Mouse (Mus musculus): Measurements from ENCODE around the gene Hspe1.
"Not testable (repeated sequence)": the region's sequence is repeated elsewhere in the genome, so short reads cannot be mapped to it uniquely, and the experiment has no call there.

Gene Hspe1

DNA sequence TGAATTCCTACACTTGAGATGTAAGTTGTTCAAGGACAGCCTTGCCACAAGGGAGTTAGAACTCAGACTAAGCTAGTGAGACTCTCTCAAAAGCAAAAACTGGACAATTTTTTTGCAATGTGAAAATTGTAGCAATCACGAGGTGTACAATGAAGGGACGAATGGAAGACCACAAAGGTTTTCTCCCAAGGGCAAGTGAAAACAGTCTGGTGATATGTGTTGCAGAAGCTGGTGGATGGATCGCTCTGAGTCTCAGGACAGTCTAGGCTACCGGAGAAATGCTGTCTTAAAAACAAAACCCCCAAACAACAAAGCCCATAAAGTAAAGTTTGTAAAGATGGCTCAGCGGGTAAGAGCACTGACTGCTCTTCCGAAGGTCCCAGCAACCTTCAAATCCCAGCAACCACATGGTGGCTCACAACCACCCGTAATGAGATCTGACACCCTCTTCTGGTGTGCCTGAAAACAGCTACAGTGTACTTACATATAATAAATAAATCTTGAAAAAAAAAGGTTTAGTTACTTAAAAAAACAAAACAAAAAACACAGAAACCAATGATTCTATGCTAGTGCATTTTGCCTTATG lies 2.1 kb upstream of the Hspe1 start:
- no peak for DNase-seq (ENCODE audit: low spot score)

DNA sequence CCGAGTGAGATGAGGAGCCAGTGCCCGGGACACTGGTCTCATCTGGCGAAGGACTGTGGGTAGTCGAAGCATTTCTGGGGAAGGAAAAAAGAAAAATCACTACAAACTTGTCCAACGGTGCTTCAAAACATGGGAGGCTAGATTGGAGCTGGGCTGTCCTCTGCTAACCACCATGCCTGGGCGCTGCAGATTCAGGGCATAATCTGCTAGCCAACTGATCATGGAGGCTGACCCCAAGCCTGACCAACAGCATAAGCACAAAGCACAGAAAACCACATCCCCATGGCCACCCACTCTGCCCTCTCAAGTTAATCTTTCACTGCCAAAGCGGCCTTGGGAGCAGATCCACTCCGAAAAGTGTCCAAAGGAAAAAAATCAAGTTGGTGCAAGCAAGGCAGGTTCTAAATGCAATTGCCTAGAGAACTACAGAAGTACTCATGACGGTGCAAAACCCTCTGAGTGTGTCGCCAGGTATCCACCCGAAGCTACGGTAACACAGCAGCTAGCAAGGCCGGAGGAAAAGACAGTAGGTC lies 998 bp upstream of the Hspe1 start:
- no peak for DNase-seq (ENCODE audit: low spot score)

DNA sequence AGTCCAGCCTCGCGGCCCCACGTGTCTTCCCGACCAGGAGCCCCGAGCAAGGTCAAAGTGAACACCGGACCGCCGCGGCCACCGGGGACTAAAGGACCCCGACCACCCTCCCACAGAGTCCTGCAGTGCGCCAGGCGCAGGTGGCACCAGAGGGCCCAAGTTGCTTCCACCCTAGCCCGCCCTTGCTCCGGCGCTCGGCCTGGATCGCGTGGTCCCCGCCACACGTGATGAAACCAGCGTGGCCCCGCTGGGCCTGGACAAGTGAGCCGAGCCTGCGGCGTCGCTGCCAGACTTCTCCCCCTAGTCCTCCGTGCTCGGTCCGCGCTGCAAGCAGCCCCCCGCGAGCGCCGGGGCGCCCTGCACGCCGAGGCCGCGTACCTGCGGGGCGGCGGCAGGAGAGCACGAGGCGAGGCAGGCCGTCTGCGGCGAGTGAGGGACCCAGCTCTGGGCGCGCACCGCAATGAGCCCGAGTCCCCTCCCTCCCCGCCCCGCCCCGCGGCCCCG lies 479 bp upstream of the Hspe1 start:
- DNase-seq (ENCODE audit: low spot score), result peak; percentile 35

GRCm38 (mm10) chr1:55088611-55089497 lies 922 bp downstream of the Hspe1 start:
- no peak for DNase-seq (ENCODE audit: low spot score)

DNA sequence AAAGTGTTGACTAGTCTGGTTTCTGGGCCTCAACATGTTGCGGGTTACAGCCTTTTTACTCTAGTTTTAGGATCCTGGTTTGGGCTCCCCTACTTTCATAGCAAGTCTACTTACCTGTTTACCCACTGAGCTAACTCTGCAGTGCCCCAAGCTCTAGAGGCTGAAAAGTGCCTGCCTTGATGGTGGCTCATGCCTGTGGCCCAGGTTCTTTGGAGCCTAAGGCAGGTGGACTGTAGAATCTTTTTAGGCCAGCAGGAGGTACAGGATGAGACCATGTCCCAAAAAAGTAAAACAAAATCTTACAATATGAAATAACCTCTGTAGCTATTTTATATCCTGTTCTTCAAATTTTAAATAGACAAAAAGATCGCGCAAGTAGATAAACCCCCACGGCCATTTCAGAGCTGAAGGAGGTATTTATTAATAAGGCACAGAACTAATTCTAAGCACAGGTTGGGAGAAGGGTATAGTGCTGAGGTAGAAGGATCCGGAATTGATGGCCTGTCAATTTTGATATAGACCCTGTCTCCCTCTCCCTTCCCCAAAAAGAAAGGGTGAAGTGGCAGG lies 1.6 kb downstream of the Hspe1 start:
- no peak for DNase-seq (ENCODE audit: low spot score)

DNA sequence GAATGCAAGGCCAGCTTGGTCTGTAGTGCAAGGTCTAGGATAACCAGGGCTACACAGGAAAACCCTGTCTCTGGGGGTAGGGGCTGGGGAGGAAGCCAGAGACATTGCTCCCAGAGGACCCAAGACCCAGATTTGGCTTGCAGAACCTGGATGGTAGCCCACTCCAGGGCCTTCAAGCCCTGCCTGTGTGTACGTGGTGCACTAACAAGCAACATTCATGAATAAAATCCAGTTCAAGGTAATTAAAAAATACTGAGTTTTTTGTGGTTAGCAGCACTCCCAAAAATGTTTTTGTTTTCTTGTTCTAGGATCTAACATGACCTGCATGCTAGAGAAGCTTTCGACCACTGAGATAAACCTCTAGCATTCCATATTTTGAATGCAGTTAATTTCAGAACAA lies 4.1 kb downstream of the Hspe1 start:
- no peak for DNase-seq (ENCODE audit: low spot score)

DNA sequence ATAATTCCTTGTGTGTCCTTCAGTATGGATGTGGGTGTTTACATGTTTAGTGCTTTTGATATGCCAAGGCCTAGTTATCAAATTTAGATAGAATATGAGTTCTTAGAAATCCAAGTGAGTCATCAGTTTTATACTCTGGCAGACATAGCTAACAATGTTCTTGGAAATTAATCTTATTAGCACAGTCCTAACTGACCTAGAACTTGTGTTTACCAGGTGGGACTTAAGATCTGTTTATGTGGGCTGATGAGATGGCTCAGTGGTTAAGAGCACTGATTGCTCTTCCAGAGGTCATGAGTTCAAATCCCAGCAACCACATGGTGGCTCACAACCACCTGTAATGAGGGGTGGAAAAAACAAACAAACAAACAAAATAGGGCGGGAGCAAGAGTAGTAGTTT lies 4.5 kb downstream of the Hspe1 start:
- no peak for DNase-seq (ENCODE audit: low spot score)

DNA sequence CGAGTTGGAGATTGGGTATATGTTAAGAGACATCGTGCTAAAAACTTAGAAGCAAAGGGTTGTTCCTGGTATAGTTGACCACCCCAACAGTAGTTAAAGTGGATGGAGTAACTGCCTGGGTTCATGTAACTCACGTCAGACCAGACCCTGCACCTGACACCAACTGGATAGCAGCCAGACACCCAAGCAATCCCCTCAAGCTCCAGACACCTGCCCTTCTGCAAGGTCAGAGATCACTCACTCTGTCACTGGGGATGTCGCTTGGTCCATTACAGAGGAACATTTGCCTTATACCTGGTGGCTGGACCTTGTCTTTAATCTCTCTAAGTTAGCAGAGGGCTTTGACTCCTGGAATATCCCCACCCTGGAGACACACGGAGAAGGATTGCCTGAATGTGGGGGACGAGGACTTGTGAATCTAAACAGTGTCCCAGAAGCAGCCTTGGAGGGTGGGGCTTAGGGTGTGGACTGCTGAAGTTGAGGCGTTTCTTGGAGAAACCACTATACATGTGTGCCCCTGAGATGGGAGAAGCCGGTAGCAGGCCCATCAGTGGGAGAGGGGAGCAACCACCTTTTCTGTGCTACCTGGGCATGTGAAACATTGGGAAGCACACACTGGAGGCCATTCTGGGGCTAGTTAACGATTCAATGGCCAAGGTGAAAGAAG lies 19.1 kb downstream of the Hspe1 start:
- DNase-seq (ENCODE audit: low spot score), result no peak

DNA sequence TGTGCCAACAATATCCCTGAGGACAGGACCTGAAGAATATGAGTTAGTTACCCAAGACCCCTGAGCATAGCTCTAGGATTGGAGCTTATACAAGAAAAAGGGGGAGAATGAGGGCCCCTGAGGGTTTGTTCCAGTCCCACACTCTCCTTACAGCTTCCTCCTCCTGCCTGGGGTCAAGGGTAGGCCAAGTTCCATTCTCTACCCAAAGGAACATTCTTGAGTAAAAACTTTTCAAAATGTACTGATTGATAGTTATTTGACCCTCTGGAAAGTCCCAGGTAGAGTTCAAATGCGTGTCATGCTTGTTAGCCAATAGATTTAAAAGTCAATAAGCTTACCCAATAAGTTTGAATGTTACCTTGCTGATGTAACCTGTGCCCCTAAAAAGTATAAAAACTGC lies 19.7 kb downstream of the Hspe1 start:
- no peak for DNase-seq (ENCODE audit: low spot score)

GRCm38 (mm10) chr1:55108473-55108872 lies 20.5 kb downstream of the Hspe1 start:
- DNase-seq (ENCODE audit: low spot score), result no peak

GRCm38 (mm10) chr1:55109066-55109766 lies 21.3 kb downstream of the Hspe1 start:
- DNase-seq (ENCODE audit: low spot score), result no peak

GRCm38 (mm10) chr1:55123046-55123445 lies 35.1 kb downstream of the Hspe1 start:
- no peak for DNase-seq (ENCODE audit: low spot score)

DNA sequence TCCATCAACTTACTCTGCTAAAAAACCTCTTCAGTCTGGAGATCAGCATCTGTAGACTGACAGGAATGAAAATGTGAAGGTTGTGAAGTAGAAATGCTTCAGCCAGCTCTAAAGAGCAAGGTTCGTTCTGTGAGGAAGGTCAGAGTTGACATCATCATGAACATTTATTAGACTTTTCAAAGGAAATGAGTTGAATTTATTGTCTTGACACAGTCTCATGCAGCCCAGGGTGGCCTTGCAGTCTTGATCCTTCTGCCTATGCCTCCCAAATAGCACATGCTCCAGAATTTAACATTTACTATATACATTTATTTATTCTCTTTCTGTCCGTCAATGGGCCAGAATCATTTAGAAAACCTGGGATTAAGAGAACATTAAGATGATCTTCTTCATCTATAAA lies 35.6 kb downstream of the Hspe1 start:
- no peak for DNase-seq (ENCODE audit: low spot score)

- DNase-seq (ENCODE audit: low spot score), result not testable (repeated sequence)
Measured at GRCm38 (mm10) chr1:55124136-55124535, 36.2 kb downstream of the Hspe1 start.

DNA sequence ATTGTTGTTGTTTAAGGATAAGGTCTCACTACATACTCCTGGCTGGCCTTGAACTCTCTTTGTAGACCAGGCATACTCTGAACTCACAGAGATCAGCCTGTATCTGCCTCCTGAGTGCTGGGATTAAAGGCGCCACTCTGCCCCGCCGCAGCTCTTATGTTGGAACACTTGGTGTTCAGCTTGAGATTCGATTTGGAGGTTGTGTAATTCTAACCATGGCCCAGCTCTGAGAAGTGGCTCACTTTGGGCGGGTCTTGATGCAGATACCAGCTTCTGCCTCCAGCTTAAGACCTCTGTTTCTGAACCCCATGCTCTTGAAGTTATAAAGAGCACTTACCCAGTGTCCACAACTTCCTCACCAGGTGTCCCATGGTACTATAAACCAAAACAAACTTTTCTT lies 41.8 kb downstream of the Hspe1 start:
- DNase-seq (ENCODE audit: low spot score), result no peak

GRCm38 (mm10) chr1:55130190-55130916 lies 42.4 kb downstream of the Hspe1 start:
- no peak for DNase-seq (ENCODE audit: low spot score)

DNA sequence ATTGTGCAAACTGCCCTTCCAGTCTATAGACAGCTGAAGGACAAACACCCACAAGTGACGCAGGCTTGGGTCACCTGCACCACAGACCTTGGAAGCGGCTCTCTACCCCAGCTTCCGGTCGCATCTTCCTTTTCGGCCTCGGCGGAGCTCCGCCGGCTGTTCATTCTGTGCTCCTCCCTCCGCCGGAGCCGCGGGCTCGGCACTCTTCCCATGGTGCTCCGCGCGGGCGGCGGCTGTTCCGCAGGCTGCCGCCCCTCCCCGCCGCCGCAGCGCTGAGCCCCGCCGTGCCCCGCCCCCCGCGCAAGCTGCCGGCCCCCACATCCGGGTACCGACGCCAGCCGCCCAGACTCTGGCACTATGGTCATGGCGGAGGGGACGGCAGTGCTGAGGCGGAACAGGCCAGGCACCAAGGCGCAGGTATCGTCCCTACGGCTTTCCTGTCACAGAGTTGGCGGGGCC lies 43.0 kb downstream of the Hspe1 start, which contains the start of gene Mob4:
Mob4 (plus strand) TSS at position 289 of the 459 bp plus-strand sequence.
- peak; percentile 84 for DNase-seq (ENCODE audit: low spot score)

GRCm38 (mm10) chr1:55131424-55132014 lies 43.6 kb downstream of the Hspe1 start:
- no peak for DNase-seq (ENCODE audit: low spot score)

DNA sequence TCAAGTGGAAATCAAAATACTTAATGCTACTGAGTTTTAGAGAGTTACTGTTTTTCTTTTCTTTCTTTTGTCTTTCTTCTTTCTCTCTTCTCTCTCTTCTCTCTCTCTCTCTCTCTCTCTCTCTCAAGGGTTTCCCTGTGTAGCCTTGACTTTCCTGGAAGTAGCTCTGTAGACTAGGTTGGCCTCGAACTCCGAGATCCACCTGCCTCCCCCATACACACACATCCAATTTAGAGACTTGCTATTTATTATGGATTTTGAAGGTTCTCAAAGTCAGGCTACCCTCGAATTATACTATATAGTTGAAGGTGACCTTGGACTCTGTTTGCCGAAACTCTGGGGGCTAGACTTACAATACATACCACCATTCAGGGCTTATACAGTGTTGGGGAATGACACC lies 44.4 kb downstream of the Hspe1 start:
- DNase-seq (ENCODE audit: low spot score), result no peak

DNA sequence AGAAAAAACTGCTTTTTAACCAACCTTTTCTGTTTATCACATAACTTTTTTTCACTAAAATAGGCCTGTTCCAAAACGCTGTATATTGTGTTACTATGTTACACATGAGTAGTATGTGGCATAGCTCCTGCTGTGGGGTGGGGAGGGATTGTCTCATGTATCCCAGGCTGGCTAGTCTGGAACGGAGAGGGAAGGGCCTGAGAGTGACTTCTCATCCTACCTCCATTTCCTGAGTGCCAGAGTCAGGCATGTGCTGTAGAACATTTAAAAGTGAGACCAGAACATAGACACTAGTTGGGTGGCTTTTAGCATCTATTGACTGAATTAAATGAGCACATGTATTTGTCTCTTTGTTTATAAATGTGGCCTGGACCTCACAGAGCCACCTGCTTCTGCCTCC lies 45.2 kb downstream of the Hspe1 start:
- no peak for DNase-seq (ENCODE audit: low spot score)
